Comparison of ENCODE assay signal across 19 mouse cellular contexts in genomic region chr5:138683821-138684220, GRCm38 (mm10).
"Had no signal": no experiment of that assay in that cellular context is flagged by ENCODE, and none has a peak within 500 bp of the region (broad histone marks: within the 10 kb centered on the region; RNA-seq: fewer than 3 reads in every experiment).

No protein-coding gene starts in this region.

- H3K4me1 ChIP-seq: liver, embryonic 12.5 days; lung, embryonic 15.5 days; midbrain, embryonic 13.5 days; midbrain, embryonic 15.5 days; neural tube, embryonic 12.5 days; stomach, embryonic 15.5 days had no signal

- H3K36me3 ChIP-seq: liver, embryonic 12.5 days; lung, embryonic 15.5 days; midbrain, embryonic 13.5 days; midbrain, embryonic 15.5 days; neural tube, embryonic 12.5 days; stomach, embryonic 15.5 days had no signal

- H3K27me3 ChIP-seq: liver, embryonic 12.5 days; lung, embryonic 15.5 days; midbrain, embryonic 13.5 days; midbrain, embryonic 15.5 days; neural tube, embryonic 12.5 days; stomach, embryonic 15.5 days had no signal

- ATAC-seq: liver, embryonic 12.5 days; midbrain, embryonic 13.5 days; midbrain, embryonic 15.5 days had no signal

- H3K27ac ChIP-seq: liver, embryonic 12.5 days; liver, embryonic 14.5 days; lung, embryonic 15.5 days; midbrain, embryonic 13.5 days; midbrain, embryonic 15.5 days; neural tube, embryonic 12.5 days; stomach, embryonic 15.5 days had no signal

- H3K4me3 ChIP-seq: liver, embryonic 12.5 days; lung, embryonic 15.5 days; megakaryocyte, embryonic 14.5 days; midbrain, embryonic 13.5 days; midbrain, embryonic 15.5 days; neural tube, embryonic 12.5 days; stomach, embryonic 15.5 days had no signal

- DNase-seq: lung, adult 2 months; lung, postnatal 10 days; lung, postnatal 4 days; retina, postnatal 1 day; right cerebral cortex, adult 18-20 months; right cerebral cortex, postnatal 25 days; right cerebral cortex, postnatal 4 days; spleen, adult 18-20 months; thymus, adult 2 months; thymus, postnatal 25 days; thymus, postnatal 4 days had no signal
